Mouse (Mus musculus) liver, adult 2 months (tissue): ENCODE data around the gene Sppl2c.

ENCODE experiments used
- CTCF ChIP-seq: fragments of 200-500 bp; IDR thresholded peaks from 2 replicates; pipeline ENCODE4 v1.5.1; 2011; ENCODE audit warnings: low read depth, low read length, control low read depth
- POLR2A ChIP-seq: fragments of 200-500 bp; IDR thresholded peaks from 2 replicates; pipeline ENCODE4 v1.6.1; 2011; ENCODE audit warnings: low read length, control low read depth; ENCODE audit not compliant: insufficient read depth; ENCODE audit errors: extremely low read depth

GRCm38 (mm10) chr11:104231041-104231911, 45.1 kb downstream of the Sppl2c start, which contains the start of gene Mapt:
- peak; percentile 90 for TF ChIP-seq CTCF
- 0 out of 2 replicates have a peak, but pooled peaks have one; percentile 20 for TF ChIP-seq POLR2A
